Mouse (Mus musculus): ENCODE results near the gene Nceh1. TPM values are rescaled to one million over a fixed set of nuclear protein-coding genes. Genes with fewer than 3 reads are reported as not detected.
A peak's percentile ranks its signal among the peaks of the same experiment; 100 is the strongest.

Nceh1 gene
- polyA plus RNA-seq, 1 experiment from 2014 or later: 28.4 TPM

- no peak overlapping the region for H3K27ac ChIP-seq (replicated peaks)
- TF ChIP-seq CTCF (IDR thresholded peaks at IDR 0.05; ENCODE audit: low read depth) (no peak), EP300 (optimal IDR thresholded peaks at IDR 0.05) (no peak)
- WGBS: 70% methylated on average over 17 of the region's 17 CpGs
- H3K9me3 ChIP-seq (ENCODE audit: control insufficient read depth, low read length): no peaks in the 10 kb centered on the region
- H3K4me3 ChIP-seq (ENCODE audit: low read depth, low read length): no peak overlapping the region
- H3K27me3 ChIP-seq (ENCODE audit: control insufficient read depth, insufficient read depth, low read length): no peaks in the 10 kb centered on the region
- no peak overlapping the region for H3K4me2 ChIP-seq (replicated peaks; ENCODE audit: low read depth)
- no peak for DNase-seq (ENCODE audit: low spot score)
- no peaks in the 10 kb centered on the region for H3K36me3 ChIP-seq (ENCODE audit: control insufficient read depth, insufficient read depth, low read length)
- H3K4me1 ChIP-seq (replicated peaks; ENCODE audit: control insufficient read depth, insufficient read depth): no peaks in the 10 kb centered on the region
- ATAC-seq (ENCODE audit: low FRiP score, low TSS enrichment): no peak
- no peak overlapping the region for H3K9ac ChIP-seq (ENCODE audit: low read length)
Measured at GRCm38 (mm10) chr3:27222488-27222887, 39.7 kb downstream of the Nceh1 start.

GRCm38 (mm10) chr3:27227629-27228453, 45.1 kb downstream of the Nceh1 start:
- Histone ChIP-seq H3K27ac (replicated peaks) (peak overlapping the region; percentile 83), H3K4me3 (ENCODE audit: low read depth, low read length) (no peak overlapping the region), H3K9ac (ENCODE audit: low read length) (no peak overlapping the region), H3K4me1 (replicated peaks; ENCODE audit: control insufficient read depth, insufficient read depth) (no peaks in the 10 kb centered on the region), H3K36me3 (ENCODE audit: control insufficient read depth, insufficient read depth, low read length) (no peaks in the 10 kb centered on the region), H3K4me2 (replicated peaks; ENCODE audit: low read depth) (no peak overlapping the region), H3K27me3 (ENCODE audit: control insufficient read depth, insufficient read depth, low read length) (no peaks in the 10 kb centered on the region), H3K9me3 (ENCODE audit: control insufficient read depth, low read length) (no peaks in the 10 kb centered on the region)
- WGBS: 71% methylated on average over 3 of the region's 3 CpGs
- TF ChIP-seq EP300 (optimal IDR thresholded peaks at IDR 0.05) (no peak), CTCF (IDR thresholded peaks at IDR 0.05; ENCODE audit: low read depth) (no peak)
- peak; percentile 34 for DNase-seq (ENCODE audit: low spot score)
- ATAC-seq (ENCODE audit: low FRiP score, low TSS enrichment): peak; percentile 89

GRCm38 (mm10) chr3:27228530-27229309, 46.0 kb downstream of the Nceh1 start:
- Histone ChIP-seq H3K4me1 (replicated peaks; ENCODE audit: control insufficient read depth, insufficient read depth) (no peaks in the 10 kb centered on the region), H3K4me2 (replicated peaks; ENCODE audit: low read depth) (no peak overlapping the region), H3K36me3 (ENCODE audit: control insufficient read depth, insufficient read depth, low read length) (no peaks in the 10 kb centered on the region), H3K9me3 (ENCODE audit: control insufficient read depth, low read length) (no peaks in the 10 kb centered on the region), H3K27ac (replicated peaks) (peak overlapping the region; percentile 83), H3K9ac (ENCODE audit: low read length) (no peak overlapping the region), H3K27me3 (ENCODE audit: control insufficient read depth, insufficient read depth, low read length) (no peaks in the 10 kb centered on the region), H3K4me3 (ENCODE audit: low read depth, low read length) (no peak overlapping the region)
- peak; percentile 71 for ATAC-seq (ENCODE audit: low FRiP score, low TSS enrichment)
- peak; percentile 68 for DNase-seq (ENCODE audit: low spot score)
- peak; percentile 69 for TF ChIP-seq CTCF (IDR thresholded peaks at IDR 0.05; ENCODE audit: low read depth)
- TF ChIP-seq EP300 (optimal IDR thresholded peaks at IDR 0.05): no peak
- 60% methylated on average over 11 of the region's 11 CpGs for WGBS

GRCm38 (mm10) chr3:27233361-27233760, 50.6 kb downstream of the Nceh1 start:
- 67% methylated on average over 4 of the region's 4 CpGs for WGBS
- ATAC-seq (ENCODE audit: low FRiP score, low TSS enrichment) (no peak), DNase-seq (ENCODE audit: low spot score) (no peak)
- H3K36me3 ChIP-seq (ENCODE audit: control insufficient read depth, insufficient read depth, low read length): no peaks in the 10 kb centered on the region
- no peak overlapping the region for H3K4me2 ChIP-seq (replicated peaks; ENCODE audit: low read depth)
- no peaks in the 10 kb centered on the region for H3K4me1 ChIP-seq (replicated peaks; ENCODE audit: control insufficient read depth, insufficient read depth)
- no peak for TF ChIP-seq CTCF (IDR thresholded peaks at IDR 0.05; ENCODE audit: low read depth)
- no peak for TF ChIP-seq EP300 (optimal IDR thresholded peaks at IDR 0.05)
- no peak overlapping the region for H3K9ac ChIP-seq (ENCODE audit: low read length)
- no peaks in the 10 kb centered on the region for H3K9me3 ChIP-seq (ENCODE audit: control insufficient read depth, low read length)
- no peaks in the 10 kb centered on the region for H3K27me3 ChIP-seq (ENCODE audit: control insufficient read depth, insufficient read depth, low read length)
- H3K4me3 ChIP-seq (ENCODE audit: low read depth, low read length): no peak overlapping the region
- no peak overlapping the region for H3K27ac ChIP-seq (replicated peaks)

GRCm38 (mm10) chr3:27233841-27234240, 51.1 kb downstream of the Nceh1 start:
- Histone ChIP-seq H3K9ac (ENCODE audit: low read length) (no peak overlapping the region), H3K27ac (replicated peaks) (no peak overlapping the region), H3K4me1 (replicated peaks; ENCODE audit: control insufficient read depth, insufficient read depth) (no peaks in the 10 kb centered on the region), H3K36me3 (ENCODE audit: control insufficient read depth, insufficient read depth, low read length) (no peaks in the 10 kb centered on the region), H3K4me3 (ENCODE audit: low read depth, low read length) (no peak overlapping the region), H3K4me2 (replicated peaks; ENCODE audit: low read depth) (no peak overlapping the region), H3K27me3 (ENCODE audit: control insufficient read depth, insufficient read depth, low read length) (no peaks in the 10 kb centered on the region), H3K9me3 (ENCODE audit: control insufficient read depth, low read length) (no peaks in the 10 kb centered on the region)
- ATAC-seq (ENCODE audit: low FRiP score, low TSS enrichment) (no peak), DNase-seq (ENCODE audit: low spot score) (no peak)
- 80% methylated on average over 6 of the region's 6 CpGs for WGBS
- TF ChIP-seq EP300 (optimal IDR thresholded peaks at IDR 0.05) (no peak), CTCF (IDR thresholded peaks at IDR 0.05; ENCODE audit: low read depth) (no peak)

GRCm38 (mm10) chr3:27234976-27235375, 52.2 kb downstream of the Nceh1 start:
- no peaks in the 10 kb centered on the region for H3K36me3 ChIP-seq (ENCODE audit: control insufficient read depth, insufficient read depth, low read length)
- WGBS: 77% methylated on average over 1 of the region's 1 CpGs
- H3K4me3 ChIP-seq (ENCODE audit: low read depth, low read length): no peak overlapping the region
- no peak for TF ChIP-seq EP300 (optimal IDR thresholded peaks at IDR 0.05)
- no peak for TF ChIP-seq CTCF (IDR thresholded peaks at IDR 0.05; ENCODE audit: low read depth)
- H3K9me3 ChIP-seq (ENCODE audit: control insufficient read depth, low read length): no peaks in the 10 kb centered on the region
- no peaks in the 10 kb centered on the region for H3K4me1 ChIP-seq (replicated peaks; ENCODE audit: control insufficient read depth, insufficient read depth)
- H3K27ac ChIP-seq (replicated peaks): no peak overlapping the region
- H3K27me3 ChIP-seq (ENCODE audit: control insufficient read depth, insufficient read depth, low read length): no peaks in the 10 kb centered on the region
- no peak overlapping the region for H3K4me2 ChIP-seq (replicated peaks; ENCODE audit: low read depth)
- DNase-seq (ENCODE audit: low spot score) (no peak), ATAC-seq (ENCODE audit: low FRiP score, low TSS enrichment) (no peak)
- no peak overlapping the region for H3K9ac ChIP-seq (ENCODE audit: low read length)
